Mouse (Mus musculus): ENCODE data around the gene Nyap2. TPM values are rescaled to one million over a fixed set of nuclear protein-coding genes. Genes with fewer than 3 reads are reported as not detected.

Nyap2 gene
- total and polyA plus RNA-seq, 2 experiments from 2014 or later: under 0.01 TPM; not detected in 1

GRCm38 (mm10) chr1:81076259-81076658, 491 bp upstream of the Nyap2 start:
- DNase-seq (ENCODE audit: low spot score) (no peak), ATAC-seq (ENCODE audit: insufficient read depth, low read depth) (no peak)
- H3K27ac ChIP-seq (ENCODE audit: low read depth): no peak overlapping the region
- no peak overlapping the region for H3K4me2 ChIP-seq (ENCODE audit: low read depth, low read length)
- no peaks in the 10 kb centered on the region for H3K4me1 ChIP-seq (ENCODE audit: control insufficient read depth, insufficient read depth)
- no peak overlapping the region for H3K9ac ChIP-seq (replicated peaks; ENCODE audit: low read depth, low read length)
- no peaks in the 10 kb centered on the region for H3K36me3 ChIP-seq (replicated peaks; ENCODE audit: control insufficient read depth, insufficient read depth, low read length)
- WGBS: 71% methylated on average over 9 of the region's 9 CpGs
- no peak for TF ChIP-seq EP300 (IDR thresholded peaks at IDR 0.05; ENCODE audit: low read depth)
- no peak for TF ChIP-seq CTCF (IDR thresholded peaks at IDR 0.05; ENCODE audit: low read depth)
- H3K27me3 ChIP-seq (ENCODE audit: control insufficient read depth, insufficient read depth, low read length): no peaks in the 10 kb centered on the region
- H3K4me3 ChIP-seq (ENCODE audit: low read depth, low read length): no peak overlapping the region
- no peaks in the 10 kb centered on the region for H3K9me3 ChIP-seq (replicated peaks; ENCODE audit: control insufficient read depth, low read length)

- 67% methylated on average over 9 of the region's 9 CpGs for WGBS
- no peaks in the 10 kb centered on the region for H3K9me3 ChIP-seq (replicated peaks; ENCODE audit: control insufficient read depth, low read length)
- H3K27me3 ChIP-seq (ENCODE audit: control insufficient read depth, insufficient read depth, low read length): no peaks in the 10 kb centered on the region
- H3K36me3 ChIP-seq (replicated peaks; ENCODE audit: control insufficient read depth, insufficient read depth, low read length): no peaks in the 10 kb centered on the region
- no peak overlapping the region for H3K4me3 ChIP-seq (ENCODE audit: low read depth, low read length)
- no peaks in the 10 kb centered on the region for H3K4me1 ChIP-seq (ENCODE audit: control insufficient read depth, insufficient read depth)
- H3K27ac ChIP-seq (ENCODE audit: low read depth): no peak overlapping the region
- H3K4me2 ChIP-seq (ENCODE audit: low read depth, low read length): no peak overlapping the region
- no peak for DNase-seq (ENCODE audit: low spot score)
- no peak overlapping the region for H3K9ac ChIP-seq (replicated peaks; ENCODE audit: low read depth, low read length)
- no peak for TF ChIP-seq EP300 (IDR thresholded peaks at IDR 0.05; ENCODE audit: low read depth)
- TF ChIP-seq CTCF (IDR thresholded peaks at IDR 0.05; ENCODE audit: low read depth): no peak
- no peak for ATAC-seq (ENCODE audit: insufficient read depth, low read depth)
Observed at GRCm38 (mm10) chr1:81077665-81078314, 1.0 kb downstream of the Nyap2 start.

DNA sequence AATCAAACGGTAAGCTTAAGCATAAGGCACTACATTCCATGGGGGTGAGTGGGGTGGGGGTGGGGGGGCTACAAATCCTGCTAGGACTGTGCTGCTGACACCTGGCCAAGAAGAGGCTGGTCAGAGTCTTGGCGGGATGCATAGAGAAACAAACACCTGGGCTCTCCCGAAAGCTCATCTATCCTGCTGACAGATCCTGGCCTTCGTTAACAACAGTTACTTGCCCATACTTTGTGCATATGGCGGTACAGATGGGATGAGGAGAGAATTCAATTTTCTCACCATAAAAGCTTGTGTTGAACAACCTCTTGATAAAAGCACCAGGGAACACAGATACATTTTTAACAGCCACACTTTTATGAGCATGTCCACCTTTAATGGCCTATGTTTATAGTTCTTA, 10.7 kb downstream of the Nyap2 start:
- no peaks in the 10 kb centered on the region for H3K36me3 ChIP-seq (replicated peaks; ENCODE audit: control insufficient read depth, insufficient read depth, low read length)
- H3K9ac ChIP-seq (replicated peaks; ENCODE audit: low read depth, low read length): no peak overlapping the region
- no peak overlapping the region for H3K4me2 ChIP-seq (ENCODE audit: low read depth, low read length)
- H3K27ac ChIP-seq (ENCODE audit: low read depth): no peak overlapping the region
- no peak overlapping the region for H3K4me3 ChIP-seq (ENCODE audit: low read depth, low read length)
- DNase-seq (ENCODE audit: low spot score) (no peak), ATAC-seq (ENCODE audit: insufficient read depth, low read depth) (no peak)
- no peak for TF ChIP-seq CTCF (IDR thresholded peaks at IDR 0.05; ENCODE audit: low read depth)
- no peak for TF ChIP-seq EP300 (IDR thresholded peaks at IDR 0.05; ENCODE audit: low read depth)
- H3K4me1 ChIP-seq (ENCODE audit: control insufficient read depth, insufficient read depth): no peaks in the 10 kb centered on the region
- no peaks in the 10 kb centered on the region for H3K27me3 ChIP-seq (ENCODE audit: control insufficient read depth, insufficient read depth, low read length)
- WGBS: 71% methylated on average over 5 of the region's 5 CpGs
- no peaks in the 10 kb centered on the region for H3K9me3 ChIP-seq (replicated peaks; ENCODE audit: control insufficient read depth, low read length)

DNA sequence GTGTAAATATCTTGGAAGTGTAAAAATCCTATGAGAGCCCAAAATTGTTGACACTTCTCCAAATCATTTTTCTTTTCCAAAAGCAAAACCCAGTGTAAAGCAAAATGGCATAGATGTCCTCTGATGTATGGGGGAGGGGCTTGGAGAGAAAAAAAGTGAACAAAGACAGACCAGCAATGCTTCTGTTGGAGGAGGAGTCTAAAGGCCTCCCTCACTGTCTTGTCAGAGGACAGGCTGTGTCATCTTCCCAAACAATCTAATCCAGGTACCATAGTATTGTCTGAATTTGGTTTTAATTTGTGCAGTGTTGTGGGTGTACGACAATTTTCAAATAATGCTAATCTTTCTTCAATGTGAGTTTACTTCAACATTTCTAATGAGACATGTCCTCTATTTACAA, 13.7 kb downstream of the Nyap2 start:
- Histone ChIP-seq H3K9me3 (replicated peaks; ENCODE audit: control insufficient read depth, low read length) (no peaks in the 10 kb centered on the region), H3K4me2 (ENCODE audit: low read depth, low read length) (no peak overlapping the region), H3K4me3 (ENCODE audit: low read depth, low read length) (no peak overlapping the region), H3K36me3 (replicated peaks; ENCODE audit: control insufficient read depth, insufficient read depth, low read length) (no peaks in the 10 kb centered on the region), H3K9ac (replicated peaks; ENCODE audit: low read depth, low read length) (no peak overlapping the region), H3K4me1 (ENCODE audit: control insufficient read depth, insufficient read depth) (no peaks in the 10 kb centered on the region), H3K27me3 (ENCODE audit: control insufficient read depth, insufficient read depth, low read length) (no peaks in the 10 kb centered on the region), H3K27ac (ENCODE audit: low read depth) (no peak overlapping the region)
- WGBS: 89% methylated on average over 1 of the region's 1 CpGs
- DNase-seq (ENCODE audit: low spot score) (no peak), ATAC-seq (ENCODE audit: insufficient read depth, low read depth) (no peak)
- no peak for TF ChIP-seq CTCF (IDR thresholded peaks at IDR 0.05; ENCODE audit: low read depth)
- TF ChIP-seq EP300 (IDR thresholded peaks at IDR 0.05; ENCODE audit: low read depth): no peak

DNA sequence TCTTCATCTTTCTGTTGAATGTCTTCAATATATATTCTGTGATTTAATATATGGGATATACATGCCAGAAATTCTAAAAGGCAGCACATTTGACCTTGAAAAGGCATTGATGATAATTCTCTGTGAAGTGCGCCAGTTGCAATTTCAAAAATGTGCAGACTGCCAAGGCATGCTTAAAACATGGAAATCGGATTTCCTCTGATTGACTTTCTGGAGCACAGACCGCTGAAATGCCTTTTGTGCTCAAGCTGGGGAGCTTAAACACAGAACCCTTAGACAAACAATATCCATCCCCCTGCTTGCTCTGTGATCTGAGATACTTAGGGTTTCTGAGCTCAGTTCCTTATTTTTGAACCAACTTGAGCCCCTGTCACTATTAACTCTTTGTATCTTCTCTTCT, 14.2 kb downstream of the Nyap2 start:
- no peaks in the 10 kb centered on the region for H3K36me3 ChIP-seq (replicated peaks; ENCODE audit: control insufficient read depth, insufficient read depth, low read length)
- H3K27me3 ChIP-seq (ENCODE audit: control insufficient read depth, insufficient read depth, low read length): no peaks in the 10 kb centered on the region
- WGBS: 31% methylated on average over 3 of the region's 3 CpGs
- no peaks in the 10 kb centered on the region for H3K4me1 ChIP-seq (ENCODE audit: control insufficient read depth, insufficient read depth)
- H3K9ac ChIP-seq (replicated peaks; ENCODE audit: low read depth, low read length): no peak overlapping the region
- no peak for DNase-seq (ENCODE audit: low spot score)
- no peak for ATAC-seq (ENCODE audit: insufficient read depth, low read depth)
- no peaks in the 10 kb centered on the region for H3K9me3 ChIP-seq (replicated peaks; ENCODE audit: control insufficient read depth, low read length)
- H3K4me2 ChIP-seq (ENCODE audit: low read depth, low read length): no peak overlapping the region
- no peak overlapping the region for H3K4me3 ChIP-seq (ENCODE audit: low read depth, low read length)
- H3K27ac ChIP-seq (ENCODE audit: low read depth): no peak overlapping the region
- TF ChIP-seq EP300 (IDR thresholded peaks at IDR 0.05; ENCODE audit: low read depth) (no peak), CTCF (IDR thresholded peaks at IDR 0.05; ENCODE audit: low read depth) (no peak)

- no peak for DNase-seq (ENCODE audit: low spot score)
- WGBS: 68% methylated on average over 2 of the region's 2 CpGs
Observed at GRCm38 (mm10) chr1:81092056-81092455, 15.3 kb downstream of the Nyap2 start.

More at GRCm38 (mm10) chr1:81092056-81092455, 15.3 kb downstream of the Nyap2 start:
- Histone ChIP-seq H3K9ac (replicated peaks; ENCODE audit: low read depth, low read length) (no peak overlapping the region), H3K9me3 (replicated peaks; ENCODE audit: control insufficient read depth, low read length) (no peaks in the 10 kb centered on the region), H3K27me3 (ENCODE audit: control insufficient read depth, insufficient read depth, low read length) (no peaks in the 10 kb centered on the region), H3K36me3 (replicated peaks; ENCODE audit: control insufficient read depth, insufficient read depth, low read length) (no peaks in the 10 kb centered on the region), H3K4me3 (ENCODE audit: low read depth, low read length) (no peak overlapping the region), H3K27ac (ENCODE audit: low read depth) (no peak overlapping the region), H3K4me2 (ENCODE audit: low read depth, low read length) (no peak overlapping the region), H3K4me1 (ENCODE audit: control insufficient read depth, insufficient read depth) (no peaks in the 10 kb centered on the region)
- ATAC-seq (ENCODE audit: insufficient read depth, low read depth): no peak
- TF ChIP-seq CTCF (IDR thresholded peaks at IDR 0.05; ENCODE audit: low read depth) (no peak), EP300 (IDR thresholded peaks at IDR 0.05; ENCODE audit: low read depth) (no peak)
